In the genomic region with DNA sequence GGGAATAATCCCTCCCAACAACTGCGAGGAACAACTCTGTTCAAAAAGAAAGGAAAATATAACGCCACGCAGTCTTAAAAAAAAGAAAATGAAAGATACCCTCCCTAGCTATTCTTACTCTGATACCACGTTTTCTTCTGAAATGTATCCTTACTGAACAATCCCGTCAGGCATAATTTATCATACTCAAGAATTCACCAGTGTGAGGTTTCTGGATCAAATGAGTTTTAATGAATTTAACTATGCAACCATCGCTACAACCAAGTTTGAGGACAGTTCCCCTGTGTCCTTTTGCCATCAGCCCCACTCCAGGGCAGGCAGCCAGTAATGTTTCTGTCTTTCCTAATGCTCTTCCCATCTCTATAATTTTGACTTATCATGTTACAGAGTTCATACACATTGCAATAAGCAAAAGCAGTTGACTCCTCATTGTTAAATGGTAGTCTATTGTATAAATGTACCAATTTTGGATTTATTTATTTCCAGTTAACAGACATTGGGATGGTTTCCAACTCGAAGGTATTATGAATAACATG, we compare ENCODE assay signal across 24 mouse cellular contexts.
A peak's percentile ranks its signal among the peaks of the same experiment; 100 is the strongest.
DNase-seq lines count a peak whose midpoint lies in the region; ATAC-seq lines count a peak whose summit lies in the region.
"Had no signal": no experiment of that assay in that cellular context is flagged by ENCODE, and none has a peak within 500 bp of the region (broad histone marks: within the 10 kb centered on the region; RNA-seq: fewer than 3 reads in every experiment).

No protein-coding gene starts in this region.

- H3K27me3 ChIP-seq in forebrain, embryonic 14.5 days (replicated peaks; ENCODE audit: control insufficient read depth, insufficient read depth, low read length), result no peaks in the 10 kb centered on the region
- no peaks in the 10 kb centered on the region for H3K27me3 ChIP-seq in forebrain, embryonic 13.5 days
- H3K27me3 ChIP-seq in hindbrain, embryonic 16.5 days (replicated peaks; ENCODE audit: control insufficient read depth, insufficient read depth, low read length), result no peaks in the 10 kb centered on the region
- no peaks in the 10 kb centered on the region for H3K27me3 ChIP-seq in midbrain, embryonic 16.5 days (ENCODE audit: control insufficient read depth, insufficient read depth, low read depth, low read length)
- H3K27me3 ChIP-seq: embryonic facial prominence, embryonic 15.5 days; Patski had no signal

- DNase-seq in forebrain, embryonic 14.5 days (ENCODE audit: low spot score), result no peak
- peak; percentile 7 for DNase-seq in Muller cell, postnatal 12 days (ENCODE audit: inconsistent ontology term)
- no peak for DNase-seq in heart, postnatal 10 days
- DNase-seq in left cerebral cortex, postnatal 10 days (ENCODE audit: extremely low spot score in 1 of 2, low spot score in 2 of 2), result no peak
- DNase-seq: adrenal gland, adult 2 months; cerebellum, adult 11-12 months; embryo, embryonic 11 days; forebrain, postnatal 0 days; gastrocnemius, postnatal 36 days; heart, adult 2 months; heart, postnatal 36 days; kidney, adult 2 months; layer of hippocampus, adult 9-11 months; liver; lung, postnatal 4 days; thymus, postnatal 14 days had no signal

- H3K9ac ChIP-seq in forebrain, embryonic 14.5 days (ENCODE audit: low read length), result no peak overlapping the region
- no peak overlapping the region for H3K9ac ChIP-seq in forebrain, embryonic 13.5 days
- no peak overlapping the region for H3K9ac ChIP-seq in hindbrain, embryonic 16.5 days (ENCODE audit: low read depth, low read length)
- H3K9ac ChIP-seq in midbrain, embryonic 16.5 days (ENCODE audit: low read depth, low read length), result no peak overlapping the region
- H3K9ac ChIP-seq: embryonic facial prominence, embryonic 15.5 days; forebrain, postnatal 0 days had no signal

- no peak overlapping the region for H3K27ac ChIP-seq in forebrain, embryonic 14.5 days (ENCODE audit: low read depth, low read length)
- no peak overlapping the region for H3K27ac ChIP-seq in forebrain, embryonic 13.5 days
- H3K27ac ChIP-seq in hindbrain, embryonic 16.5 days (ENCODE audit: low read depth, low read length), result peak overlapping the region; percentile 4; the same call in 1 of the 2 replicates
- peak overlapping the region; percentile 53 for H3K27ac ChIP-seq in midbrain, embryonic 16.5 days (ENCODE audit: low read length)
- H3K27ac ChIP-seq: embryonic facial prominence, embryonic 15.5 days; heart, adult 2 months; kidney, postnatal 0 days; limb, embryonic 10.5 days had no signal

- H3K4me2 ChIP-seq in forebrain, embryonic 14.5 days (ENCODE audit: low read length), result no peak overlapping the region
- H3K4me2 ChIP-seq in forebrain, embryonic 13.5 days, result no peak overlapping the region
- H3K4me2 ChIP-seq in hindbrain, embryonic 16.5 days (ENCODE audit: low read length), result peak overlapping the region; percentile 8; the same call in 1 of the 2 replicates
- no peak overlapping the region for H3K4me2 ChIP-seq in midbrain, embryonic 16.5 days (ENCODE audit: low read length)
- H3K4me2 ChIP-seq: embryonic facial prominence, embryonic 15.5 days had no signal

- no peaks in the 10 kb centered on the region for H3K36me3 ChIP-seq in forebrain, embryonic 14.5 days (ENCODE audit: control insufficient read depth, insufficient read depth, low read length)
- H3K36me3 ChIP-seq in forebrain, embryonic 13.5 days (ENCODE audit: poor library complexity, severe bottlenecking), result no peaks in the 10 kb centered on the region
- H3K36me3 ChIP-seq in hindbrain, embryonic 16.5 days (ENCODE audit: control insufficient read depth, insufficient read depth, low read length), result no peaks in the 10 kb centered on the region
- no peaks in the 10 kb centered on the region for H3K36me3 ChIP-seq in midbrain, embryonic 16.5 days (ENCODE audit: control insufficient read depth, insufficient read depth, low read length)
- H3K36me3 ChIP-seq: embryonic facial prominence, embryonic 15.5 days; limb, embryonic 10.5 days had no signal

- ATAC-seq in forebrain, embryonic 14.5 days, result peak; percentile 12; the same call in 1 of the 2 replicates
- ATAC-seq in forebrain, embryonic 13.5 days, result no peak; the same call in 1 of the 2 replicates
- ATAC-seq in hindbrain, embryonic 16.5 days, result peak; percentile 54; the same call in 1 of the 2 replicates
- peak; percentile 11; the same call in 1 of the 2 replicates for ATAC-seq in midbrain, embryonic 16.5 days
- ATAC-seq: Patski had no signal

- intact Hi-C loops in heart, postnatal 10 days (cut with DNase I), result no loop called here
- intact Hi-C loops in left cerebral cortex, postnatal 10 days (cut with DNase I), result no loop called here

- H3K4me3 ChIP-seq in forebrain, embryonic 14.5 days (ENCODE audit: low read depth, low read length), result no peak overlapping the region
- no peak overlapping the region for H3K4me3 ChIP-seq in forebrain, embryonic 13.5 days
- no peak overlapping the region for H3K4me3 ChIP-seq in hindbrain, embryonic 16.5 days (ENCODE audit: low read length)
- no peak overlapping the region for H3K4me3 ChIP-seq in midbrain, embryonic 16.5 days (ENCODE audit: low read depth, low read length)
- H3K4me3 ChIP-seq: embryonic facial prominence, embryonic 15.5 days; heart, adult 2 months; limb, embryonic 10.5 days; myocyte had no signal

- H3K4me1 ChIP-seq in forebrain, embryonic 14.5 days (ENCODE audit: control insufficient read depth, insufficient read depth, low read length), result no peaks in the 10 kb centered on the region
- no peaks in the 10 kb centered on the region for H3K4me1 ChIP-seq in forebrain, embryonic 13.5 days
- no peaks in the 10 kb centered on the region; the same call in 1 of the 2 replicates for H3K4me1 ChIP-seq in hindbrain, embryonic 16.5 days (ENCODE audit: control insufficient read depth, insufficient read depth, low read depth, low read length)
- peaks cover 4% of the 10 kb centered on the region for H3K4me1 ChIP-seq in midbrain, embryonic 16.5 days (ENCODE audit: control insufficient read depth, insufficient read depth, low read length)
- H3K4me1 ChIP-seq: embryonic facial prominence, embryonic 15.5 days; limb, embryonic 10.5 days had no signal

- 67% methylated on average over 7 of the region's 7 CpGs for whole genome bisulfite sequencing in forebrain, embryonic 14.5 days
- WGBS in forebrain, embryonic 13.5 days, result 76% methylated on average over 7 of the region's 7 CpGs
- WGBS in hindbrain, embryonic 16.5 days, result 42% methylated on average over 7 of the region's 7 CpGs
- 47% methylated on average over 7 of the region's 7 CpGs for whole genome bisulfite sequencing in midbrain, embryonic 16.5 days

- H3K9me3 ChIP-seq in forebrain, embryonic 14.5 days (replicated peaks; ENCODE audit: control insufficient read depth, low read length), result no peaks in the 10 kb centered on the region
- H3K9me3 ChIP-seq in forebrain, embryonic 13.5 days (replicated peaks), result no peaks in the 10 kb centered on the region
- H3K9me3 ChIP-seq in hindbrain, embryonic 16.5 days (ENCODE audit: control insufficient read depth, low read length), result no peaks in the 10 kb centered on the region
- H3K9me3 ChIP-seq in midbrain, embryonic 16.5 days (replicated peaks; ENCODE audit: control insufficient read depth, low read length, poor library complexity, severe bottlenecking), result no peaks in the 10 kb centered on the region
- H3K9me3 ChIP-seq: embryonic facial prominence, embryonic 15.5 days; limb, embryonic 10.5 days had no signal

Comparison
In these comparisons a context has a peak if more than half of its experiments do, and no peak if none do; other contexts are left out.
1. H3K27ac ChIP-seq: peak in hindbrain, embryonic 16.5 days (single experiment) and midbrain, embryonic 16.5 days (single experiment); none in forebrain, embryonic 14.5 days (single experiment) and forebrain, embryonic 13.5 days (single experiment).